Mouse (Mus musculus) kidney, embryonic 14.5 days (tissue): ENCODE measurements around the gene Vinac1. TPM values are rescaled to one million over a fixed set of nuclear protein-coding genes. Genes with fewer than 3 reads are reported as not detected.

Experiments used
- ATAC-seq: fragments of 200-750 bp; cut with Nextera tagmentation; 2 replicates; pipeline ENCODE4 v1.8.0; 2017; ENCODE audit warnings: moderate number of reproducible peaks, mild to moderate bottlenecking, moderate TSS enrichment, moderate library complexity; ENCODE audit not compliant: low FRiP score, low TSS enrichment
- H3K27ac ChIP-seq: fragments of 300-500 bp; sonication (generic); 2 replicates; pipeline ENCODE4 v1.5.1; 2014; ENCODE audit warnings: low read depth, mild to moderate bottlenecking, low read length, moderate library complexity, mixed read lengths
- H3K27me3 ChIP-seq: fragments of 300-500 bp; sonication (generic); 2 replicates; pipeline ENCODE4 v1.6.1; 2014; ENCODE audit warnings: mild to moderate bottlenecking, low read length; ENCODE audit not compliant: control insufficient read depth, insufficient read depth
- H3K36me3 ChIP-seq: fragments of 300-500 bp; sonication (generic); 2 replicates; pipeline ENCODE4 v1.6.1; 2014; ENCODE audit warnings: low read length, mixed read lengths; ENCODE audit not compliant: control insufficient read depth, insufficient read depth
- H3K4me1 ChIP-seq: fragments of 300-500 bp; sonication (generic); 2 replicates; pipeline ENCODE4 v1.6.1; 2014; ENCODE audit warnings: low read length, mixed read lengths; ENCODE audit not compliant: control insufficient read depth, insufficient read depth
- H3K4me2 ChIP-seq: fragments of 300-500 bp; sonication (generic); replicated peaks from 2 replicates; pipeline ENCODE4 v1.6.1; 2014; ENCODE audit warnings: low read depth, mild to moderate bottlenecking, low read length
- H3K4me3 ChIP-seq: fragments of 300-500 bp; sonication (generic); 2 replicates; pipeline ENCODE4 v1.5.1; 2014; ENCODE audit warnings: mild to moderate bottlenecking, low read length
- H3K9ac ChIP-seq: fragments of 300-500 bp; sonication (generic); 2 replicates; pipeline ENCODE4 v1.6.1; 2014; ENCODE audit warnings: low read depth, mild to moderate bottlenecking, low read length, moderate library complexity
- H3K9me3 ChIP-seq: fragments of 300-500 bp; sonication (generic); 2 replicates; pipeline ENCODE4 v1.6.1; 2016; ENCODE audit warnings: low read length; ENCODE audit not compliant: control insufficient read depth
- WGBS: fragments of 180-500 bp; shearing (Covaris S2); extraction: QIAGEN DNeasy Blood & Tissue Kit; methylation state at CpG from one replicate; pipeline ENCODE4 v1.1.7; 2014; 5-methylcytosine and 5-hydroxymethylcytosine counted together
- polyA plus RNA-seq: library from polyadenylated mRNA; unstranded; fragments of >200 nt; fragmentation: Nextera tagmentation; extraction: Ambion mirVana; gene quantifications from 2 replicates; pipeline ENCODE4 v1.2.1, GENCODE M21; 2014

Vinac1 gene
- not detected in 2 replicates for polyA plus RNA-seq

- Histone ChIP-seq H3K9me3 (no peaks in the 10 kb centered on the region), H3K36me3 (no peaks in the 10 kb centered on the region), H3K4me3 (no peak within 1 kb of the TSS), H3K9ac (no peak within 1 kb of the TSS), H3K4me2 (no peak within 1 kb of the TSS), H3K4me1 (0 out of 2 replicates have a peak, but pooled peaks cover 3% of the 10 kb centered on the region), H3K27ac (no peak within 1 kb of the TSS), H3K27me3 (no peaks in the 10 kb centered on the region)
- no peak for ATAC-seq
- 84% methylated on average over 8 of the region's 8 CpGs for WGBS
Measured at GRCm38 (mm10) chr2:129047811-129048210, at the start of gene Vinac1. TSS of gene Vinac1 (minus strand) at chr2:129048172.

DNA sequence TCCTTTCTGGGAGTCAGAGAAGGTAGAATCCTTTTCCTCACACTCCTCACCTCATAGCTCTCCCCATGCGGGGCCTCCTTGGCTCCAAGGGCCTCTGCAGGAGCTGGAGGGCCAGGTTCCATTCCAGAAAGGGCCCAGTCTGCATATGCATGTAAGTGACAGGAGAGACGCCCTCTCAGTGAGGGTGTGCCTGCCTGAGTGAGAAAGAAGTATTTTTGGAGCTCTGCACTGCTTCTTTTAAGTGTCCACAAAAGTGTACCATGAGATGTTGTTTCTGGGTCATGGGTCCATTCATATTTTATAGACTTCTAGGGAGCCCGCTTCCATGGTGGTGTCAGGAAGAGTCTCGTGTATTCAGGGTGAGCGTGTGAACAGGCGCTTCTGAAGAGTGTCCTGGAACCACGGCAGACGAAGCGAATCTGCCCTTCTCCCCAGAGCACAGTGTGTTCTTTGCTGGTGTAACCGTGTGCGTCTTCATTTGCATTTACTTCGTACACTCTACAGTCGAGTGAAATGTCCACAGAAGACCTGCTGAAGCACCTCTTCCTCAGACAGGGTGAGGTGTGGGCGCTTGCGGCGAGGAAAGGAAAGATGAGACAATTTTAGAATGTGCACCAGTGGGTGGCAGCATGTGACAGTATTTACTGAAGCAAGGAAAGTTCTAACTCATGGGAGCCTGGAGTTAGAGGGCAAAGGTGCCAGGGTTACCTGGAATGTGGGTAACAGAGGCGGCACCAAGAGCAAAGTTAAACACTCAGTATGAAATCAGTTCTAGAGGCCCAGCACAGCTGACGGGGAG, 46.2 kb upstream of the Vinac1 start:
- Histone ChIP-seq H3K4me2 (no peak overlapping the region), H3K4me3 (no peak overlapping the region), H3K9ac (no peak overlapping the region), H3K27me3 (no peaks in the 10 kb centered on the region), H3K36me3 (peaks cover 25% of the 10 kb centered on the region), H3K4me1 (no peaks in the 10 kb centered on the region), H3K9me3 (no peaks in the 10 kb centered on the region), H3K27ac (no peak overlapping the region)
- 88% methylated on average over 18 of the region's 18 CpGs for WGBS
- ATAC-seq, result no peak

GRCm38 (mm10) chr2:129092810-129093209, 44.8 kb upstream of the Vinac1 start:
- Histone ChIP-seq H3K4me2 (no peak overlapping the region), H3K27ac (no peak overlapping the region), H3K4me1 (no peaks in the 10 kb centered on the region), H3K4me3 (no peak overlapping the region), H3K9ac (no peak overlapping the region), H3K36me3 (peaks cover 33% of the 10 kb centered on the region), H3K27me3 (no peaks in the 10 kb centered on the region), H3K9me3 (no peaks in the 10 kb centered on the region)
- WGBS, result 83% methylated on average over 12 of the region's 12 CpGs
- no peak for ATAC-seq

DNA sequence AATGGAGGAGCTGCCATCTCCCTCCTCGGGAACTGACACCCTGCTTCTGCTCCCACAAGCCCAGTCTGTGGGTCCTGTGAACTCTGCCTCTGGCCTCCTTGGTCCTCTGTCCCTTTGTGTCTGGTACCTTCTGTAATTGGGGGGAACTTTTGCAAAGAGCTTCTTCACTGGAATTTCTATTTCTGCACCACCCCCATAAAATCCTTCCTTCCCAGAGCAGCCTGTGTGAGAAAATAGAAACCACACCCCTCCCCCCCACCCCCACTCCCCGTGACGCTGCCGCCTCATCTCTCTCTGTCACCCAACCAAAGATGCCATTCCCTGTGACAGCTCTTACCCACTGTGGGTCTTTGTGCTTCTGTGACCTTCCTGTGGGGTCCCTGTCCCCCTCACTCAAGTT, 42.4 kb upstream of the Vinac1 start:
- no peak for ATAC-seq
- Histone ChIP-seq H3K9ac (no peak overlapping the region), H3K27me3 (no peaks in the 10 kb centered on the region), H3K4me2 (no peak overlapping the region), H3K4me3 (no peak overlapping the region), H3K27ac (no peak overlapping the region), H3K36me3 (peaks cover 44% of the 10 kb centered on the region), H3K4me1 (no peaks in the 10 kb centered on the region), H3K9me3 (no peaks in the 10 kb centered on the region; the same call in 1 of the 2 replicates)
- 68% methylated on average over 4 of the region's 4 CpGs for WGBS

DNA sequence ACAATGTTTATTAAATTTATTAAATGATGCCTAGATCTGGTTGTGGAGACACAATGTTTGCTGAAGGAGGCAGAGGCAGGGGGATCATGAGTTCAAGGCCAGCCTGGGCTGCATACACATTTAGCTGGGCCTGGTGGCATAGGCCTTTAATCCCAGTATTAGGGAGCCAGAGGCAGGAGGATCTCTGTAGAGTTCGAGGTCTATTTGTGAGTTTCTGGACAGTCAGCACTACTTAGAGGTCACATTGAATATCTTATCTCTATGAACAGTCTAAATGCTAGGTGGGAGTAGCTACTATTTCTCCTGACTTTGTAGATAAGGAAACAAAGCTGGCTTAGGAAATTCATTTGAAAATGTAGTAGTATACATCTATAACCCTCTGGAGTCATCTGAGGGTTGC, 39.5 kb upstream of the Vinac1 start:
- ATAC-seq, result no peak
- Histone ChIP-seq H3K9ac (no peak overlapping the region), H3K27ac (no peak overlapping the region), H3K27me3 (no peaks in the 10 kb centered on the region), H3K4me3 (no peak overlapping the region), H3K4me1 (no peaks in the 10 kb centered on the region), H3K9me3 (peaks cover 3% of the 10 kb centered on the region; the same call in 1 of the 2 replicates), H3K4me2 (no peak overlapping the region), H3K36me3 (peaks cover 32% of the 10 kb centered on the region)
- 93% methylated on average over 1 of the region's 1 CpGs for WGBS

DNA sequence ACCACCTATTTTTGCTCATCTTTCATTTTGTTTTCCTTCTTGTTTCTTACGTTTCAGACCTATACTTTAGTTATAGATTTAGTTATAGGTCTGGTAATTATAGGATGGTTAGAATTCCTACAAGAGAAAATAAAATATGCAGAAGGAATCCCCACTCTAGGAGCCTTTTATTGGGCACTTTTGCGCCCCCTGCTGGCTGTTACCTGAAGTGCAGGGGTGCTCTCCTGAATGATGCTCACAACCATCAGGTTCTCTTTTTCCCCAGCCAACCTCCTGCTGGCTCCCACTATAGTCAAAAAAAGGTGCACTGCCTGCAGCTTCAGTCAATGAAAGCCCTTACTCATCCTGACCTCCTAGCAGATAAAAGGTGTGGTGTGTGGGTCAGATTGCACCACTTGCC, 37.0 kb upstream of the Vinac1 start:
- H3K4me1 ChIP-seq, result no peaks in the 10 kb centered on the region
- H3K9me3 ChIP-seq, result peaks cover 3% of the 10 kb centered on the region; the same call in 1 of the 2 replicates
- WGBS, result 54% methylated on average over 2 of the region's 2 CpGs
- H3K27ac ChIP-seq, result no peak overlapping the region
- no peaks in the 10 kb centered on the region for H3K27me3 ChIP-seq
- no peak overlapping the region for H3K9ac ChIP-seq
- no peak overlapping the region for H3K4me2 ChIP-seq
- no peak overlapping the region for H3K4me3 ChIP-seq
- no peak for ATAC-seq
- peaks cover 42% of the 10 kb centered on the region for H3K36me3 ChIP-seq

DNA sequence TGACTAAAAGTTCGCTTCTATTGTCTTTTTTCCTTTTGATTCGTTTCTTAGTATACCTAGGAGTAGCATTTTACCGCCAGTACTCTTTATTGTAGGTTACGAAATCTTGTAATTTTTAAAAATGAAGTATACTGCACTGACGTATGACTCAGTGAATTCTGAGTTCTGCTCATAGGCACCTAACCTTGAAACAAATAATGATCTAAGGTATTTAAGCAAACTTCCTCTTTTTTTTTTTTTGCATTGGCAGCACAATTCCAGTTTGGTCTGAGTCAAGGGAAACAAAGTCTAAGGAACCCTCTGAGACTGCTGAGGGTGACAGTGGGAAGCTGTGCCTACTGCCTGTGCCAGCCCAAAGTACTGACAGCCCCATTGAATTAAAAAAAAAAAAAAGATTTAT, 35.5 kb upstream of the Vinac1 start:
- H3K4me1 ChIP-seq, result no peaks in the 10 kb centered on the region
- H3K27me3 ChIP-seq, result no peaks in the 10 kb centered on the region
- H3K4me2 ChIP-seq, result no peak overlapping the region
- H3K9me3 ChIP-seq, result peaks cover 3% of the 10 kb centered on the region; the same call in 1 of the 2 replicates
- no peak for ATAC-seq
- no peak overlapping the region for H3K9ac ChIP-seq
- no peak overlapping the region for H3K27ac ChIP-seq
- H3K36me3 ChIP-seq, result peaks cover 39% of the 10 kb centered on the region; the same call in 1 of the 2 replicates
- H3K4me3 ChIP-seq, result no peak overlapping the region
- WGBS, result 97% methylated on average over 5 of the region's 5 CpGs

DNA sequence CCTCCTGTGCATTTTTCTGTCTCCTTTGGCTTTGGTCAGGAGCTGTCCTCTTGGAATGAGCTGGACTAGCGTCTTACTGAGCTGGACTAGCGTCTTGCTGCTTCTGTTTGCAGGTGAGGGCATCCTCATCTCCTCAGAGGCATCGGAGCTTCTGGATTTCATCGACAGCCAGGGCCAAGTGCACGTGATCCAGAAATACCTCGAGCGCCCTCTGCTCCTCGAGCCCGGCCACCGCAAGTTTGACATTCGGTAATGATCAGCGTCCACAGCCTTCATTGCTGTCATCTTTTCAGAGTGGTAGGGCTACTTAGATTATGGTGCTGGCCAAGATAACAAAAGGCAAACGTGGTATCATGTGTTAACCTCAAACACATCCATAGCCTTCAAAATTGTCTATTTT, 33.1 kb upstream of the Vinac1 start:
- H3K9ac ChIP-seq, result no peak overlapping the region
- WGBS, result 71% methylated on average over 13 of the region's 13 CpGs
- no peak overlapping the region for H3K4me2 ChIP-seq
- H3K27ac ChIP-seq, result no peak overlapping the region
- H3K27me3 ChIP-seq, result no peaks in the 10 kb centered on the region
- no peak overlapping the region for H3K4me3 ChIP-seq
- no peak for ATAC-seq
- peaks cover 46% of the 10 kb centered on the region; the same call in 1 of the 2 replicates for H3K36me3 ChIP-seq
- H3K9me3 ChIP-seq, result peaks cover 3% of the 10 kb centered on the region; the same call in 1 of the 2 replicates
- no peaks in the 10 kb centered on the region for H3K4me1 ChIP-seq

- no peaks in the 10 kb centered on the region for H3K4me1 ChIP-seq
- no peak for ATAC-seq
- H3K27me3 ChIP-seq, result no peaks in the 10 kb centered on the region
- no peak overlapping the region for H3K9ac ChIP-seq
- no peaks in the 10 kb centered on the region for H3K9me3 ChIP-seq
- WGBS, result 88% methylated on average over 2 of the region's 2 CpGs
- no peak overlapping the region for H3K27ac ChIP-seq
- no peak overlapping the region for H3K4me3 ChIP-seq
- H3K36me3 ChIP-seq, result peaks cover 36% of the 10 kb centered on the region; the same call in 1 of the 2 replicates
- no peak overlapping the region for H3K4me2 ChIP-seq
Measured at GRCm38 (mm10) chr2:129079194-129079593, 31.2 kb upstream of the Vinac1 start.
